Mouse (Mus musculus): ENCODE measurements around the gene Eaf1.

Gene Eaf1

GRCm38 (mm10) chr14:31510322-31510721, 16.1 kb downstream of the Eaf1 start:
- no peak for DNase-seq (ENCODE audit: low read depth)

GRCm38 (mm10) chr14:31515895-31516294, 21.7 kb downstream of the Eaf1 start:
- DNase-seq (ENCODE audit: low read depth): no peak

- no peak for DNase-seq (ENCODE audit: low read depth)
Observed at GRCm38 (mm10) chr14:31519165-31519564, 25.0 kb downstream of the Eaf1 start.

GRCm38 (mm10) chr14:31521318-31521717, 27.1 kb downstream of the Eaf1 start:
- DNase-seq (ENCODE audit: low read depth): no peak

- no peak for DNase-seq (ENCODE audit: low read depth)
Observed at GRCm38 (mm10) chr14:31525040-31525810, 31.0 kb downstream of the Eaf1 start.

GRCm38 (mm10) chr14:31530847-31531246, 36.6 kb downstream of the Eaf1 start:
- no peak for DNase-seq (ENCODE audit: low read depth)

- no peak for DNase-seq (ENCODE audit: low read depth)
Observed at GRCm38 (mm10) chr14:31531506-31532148, 37.4 kb downstream of the Eaf1 start.

GRCm38 (mm10) chr14:31532656-31533055, 38.5 kb downstream of the Eaf1 start:
- no peak for DNase-seq (ENCODE audit: low read depth)

GRCm38 (mm10) chr14:31537298-31537697, 43.1 kb downstream of the Eaf1 start:
- no peak for DNase-seq (ENCODE audit: low read depth)

- DNase-seq (ENCODE audit: low read depth): no peak
Observed at GRCm38 (mm10) chr14:31543885-31544442, 49.8 kb downstream of the Eaf1 start.

GRCm38 (mm10) chr14:31555021-31555420, 60.8 kb downstream of the Eaf1 start:
- no peak for DNase-seq (ENCODE audit: low read depth)

- no peak for DNase-seq (ENCODE audit: low read depth)
Observed at GRCm38 (mm10) chr14:31555963-31556434, 61.8 kb downstream of the Eaf1 start.

GRCm38 (mm10) chr14:31556526-31557260, 62.5 kb downstream of the Eaf1 start:
- no peak for DNase-seq (ENCODE audit: low read depth)

GRCm38 (mm10) chr14:31557273-31557672, 63.1 kb downstream of the Eaf1 start:
- DNase-seq (ENCODE audit: low read depth): no peak

GRCm38 (mm10) chr14:31557784-31558183, 63.6 kb downstream of the Eaf1 start:
- DNase-seq (ENCODE audit: low read depth): no peak

- DNase-seq (ENCODE audit: low read depth): no peak
Observed at GRCm38 (mm10) chr14:31559216-31559615, 65.0 kb downstream of the Eaf1 start.

Data from c-Kit-positive CD71-positive TER-119-negative erythroid progenitor cells, embryonic 14.5 days (primary cell).